Mouse (Mus musculus): Measurements from ENCODE around the gene Otud4. TPM values are rescaled to one million over a fixed set of nuclear protein-coding genes. Genes with fewer than 3 reads are reported as not detected.
A peak's percentile ranks its signal among the peaks of the same experiment; 100 is the strongest.
"Not testable (repeated sequence)": the region's sequence is repeated elsewhere in the genome, so short reads cannot be mapped to it uniquely, and the experiment has no call there.

Otud4 gene
- polyA plus RNA-seq, 1 experiment from 2014 or later: 14.3 TPM

GRCm38 (mm10) chr8:79641119-79641518 is 1.7 kb downstream of the Otud4 start:
- peaks cover 10% of the 10 kb centered on the region for H3K36me3 ChIP-seq
- peaks cover 17% of the 10 kb centered on the region for H3K4me1 ChIP-seq
- ATAC-seq (ENCODE audit: borderline replicate concordance, extremely low read depth, low FRiP score, low TSS enrichment): no peak
- WGBS: 3% methylated on average over 1 of the region's 1 CpGs
- no peaks in the 10 kb centered on the region for H3K9me3 ChIP-seq
- H3K27ac ChIP-seq: no peak overlapping the region
- peak overlapping the region; percentile 25 for H3K9ac ChIP-seq
- H3K4me3 ChIP-seq: peak overlapping the region; percentile 77
- H3K27me3 ChIP-seq: no peaks in the 10 kb centered on the region
- H3K4me2 ChIP-seq: peak overlapping the region; percentile 62

- H3K36me3 ChIP-seq: peaks cover 29% of the 10 kb centered on the region
- no peaks in the 10 kb centered on the region for H3K4me1 ChIP-seq
- WGBS: 78% methylated on average over 4 of the region's 4 CpGs
- H3K9ac ChIP-seq: no peak overlapping the region
- H3K4me3 ChIP-seq: no peak overlapping the region
- H3K4me2 ChIP-seq: no peak overlapping the region
- H3K27me3 ChIP-seq: no peaks in the 10 kb centered on the region
- H3K27ac ChIP-seq: no peak overlapping the region
- ATAC-seq (ENCODE audit: borderline replicate concordance, extremely low read depth, low FRiP score, low TSS enrichment): no peak
- no peaks in the 10 kb centered on the region for H3K9me3 ChIP-seq
Measured at GRCm38 (mm10) chr8:79649569-79649968, 10.2 kb downstream of the Otud4 start.

GRCm38 (mm10) chr8:79650158-79650814 is 10.9 kb downstream of the Otud4 start:
- WGBS: 82% methylated on average over 1 of the region's 1 CpGs
- H3K4me2 ChIP-seq: no peak overlapping the region
- H3K9ac ChIP-seq: no peak overlapping the region
- no peak overlapping the region for H3K4me3 ChIP-seq
- H3K4me1 ChIP-seq: no peaks in the 10 kb centered on the region
- ATAC-seq (ENCODE audit: borderline replicate concordance, extremely low read depth, low FRiP score, low TSS enrichment): no peak
- no peaks in the 10 kb centered on the region for H3K9me3 ChIP-seq
- peaks cover 34% of the 10 kb centered on the region for H3K36me3 ChIP-seq
- H3K27ac ChIP-seq: no peak overlapping the region
- H3K27me3 ChIP-seq: no peaks in the 10 kb centered on the region

GRCm38 (mm10) chr8:79653736-79654135 is 14.3 kb downstream of the Otud4 start:
- no peak overlapping the region for H3K9ac ChIP-seq
- WGBS: 84% methylated on average over 4 of the region's 4 CpGs
- no peaks in the 10 kb centered on the region for H3K4me1 ChIP-seq
- ATAC-seq (ENCODE audit: borderline replicate concordance, extremely low read depth, low FRiP score, low TSS enrichment): no peak
- H3K36me3 ChIP-seq: peaks cover 33% of the 10 kb centered on the region; the same call in 1 of the 2 replicates
- no peak overlapping the region for H3K4me2 ChIP-seq
- H3K9me3 ChIP-seq: no peaks in the 10 kb centered on the region
- H3K27ac ChIP-seq: no peak overlapping the region
- H3K27me3 ChIP-seq: no peaks in the 10 kb centered on the region
- H3K4me3 ChIP-seq: no peak overlapping the region

GRCm38 (mm10) chr8:79658715-79659114 is 19.3 kb downstream of the Otud4 start:
- not testable (repeated sequence) for H3K9me3 ChIP-seq; H3K27me3 ChIP-seq; ATAC-seq (ENCODE audit: borderline replicate concordance, extremely low read depth, low FRiP score, low TSS enrichment); H3K4me2 ChIP-seq; H3K27ac ChIP-seq; H3K9ac ChIP-seq; H3K4me1 ChIP-seq; H3K4me3 ChIP-seq
- H3K36me3 ChIP-seq: peaks cover 53% of the 10 kb centered on the region
- 88% methylated on average over 4 of the region's 4 CpGs for WGBS

- H3K4me1 ChIP-seq: peaks cover 10% of the 10 kb centered on the region; the same call in 1 of the 2 replicates
- H3K27me3 ChIP-seq: no peaks in the 10 kb centered on the region
- H3K27ac ChIP-seq: no peak overlapping the region
- no peak overlapping the region for H3K9ac ChIP-seq
- no peak overlapping the region for H3K4me2 ChIP-seq
- no peaks in the 10 kb centered on the region for H3K9me3 ChIP-seq
- 74% methylated on average over 4 of the region's 4 CpGs for WGBS
- ATAC-seq (ENCODE audit: borderline replicate concordance, extremely low read depth, low FRiP score, low TSS enrichment): no peak
- peaks cover 38% of the 10 kb centered on the region for H3K36me3 ChIP-seq
- no peak overlapping the region for H3K4me3 ChIP-seq
Measured at GRCm38 (mm10) chr8:79676461-79676860, 37.0 kb downstream of the Otud4 start.

GRCm38 (mm10) chr8:79679005-79679404 is 39.6 kb downstream of the Otud4 start:
- H3K9ac ChIP-seq: no peak overlapping the region
- H3K27me3 ChIP-seq: no peaks in the 10 kb centered on the region
- ATAC-seq (ENCODE audit: borderline replicate concordance, extremely low read depth, low FRiP score, low TSS enrichment): no peak
- no peaks in the 10 kb centered on the region for H3K9me3 ChIP-seq
- H3K4me3 ChIP-seq: no peak overlapping the region
- WGBS: 61% methylated on average over 5 of the region's 5 CpGs
- H3K4me2 ChIP-seq: no peak overlapping the region
- H3K4me1 ChIP-seq: peaks cover 10% of the 10 kb centered on the region; the same call in 1 of the 2 replicates
- no peak overlapping the region for H3K27ac ChIP-seq
- H3K36me3 ChIP-seq: peaks cover 36% of the 10 kb centered on the region

GRCm38 (mm10) chr8:79680083-79680482 is 40.7 kb downstream of the Otud4 start:
- Histone ChIP-seq H3K4me1 (peaks cover 10% of the 10 kb centered on the region; the same call in 1 of the 2 replicates), H3K36me3 (peaks cover 32% of the 10 kb centered on the region), H3K4me3 (peak overlapping the region; percentile 48), H3K4me2 (peak overlapping the region; percentile 76)
- ATAC-seq (ENCODE audit: borderline replicate concordance, extremely low read depth, low FRiP score, low TSS enrichment); H3K9me3 ChIP-seq; H3K9ac ChIP-seq; H3K27ac ChIP-seq; H3K27me3 ChIP-seq: not testable (repeated sequence)
- WGBS: 39% methylated on average over 10 of the region's 10 CpGs

- no peak overlapping the region for H3K27ac ChIP-seq
- H3K4me3 ChIP-seq: peak overlapping the region; percentile 48
- no peaks in the 10 kb centered on the region for H3K9me3 ChIP-seq
- ATAC-seq (ENCODE audit: borderline replicate concordance, extremely low read depth, low FRiP score, low TSS enrichment): peak; percentile 70; the same call in 1 of the 2 replicates
- H3K27me3 ChIP-seq: no peaks in the 10 kb centered on the region
- 5% methylated on average over 34 of the region's 34 CpGs for WGBS
- H3K36me3 ChIP-seq: peaks cover 31% of the 10 kb centered on the region
- H3K4me1 ChIP-seq: peaks cover 10% of the 10 kb centered on the region; the same call in 1 of the 2 replicates
- H3K4me2 ChIP-seq: peak overlapping the region; percentile 76
- peak overlapping the region; percentile 41; the same call in 1 of the 2 replicates for H3K9ac ChIP-seq
Measured at GRCm38 (mm10) chr8:79680555-79680954, 41.1 kb downstream of the Otud4 start.

GRCm38 (mm10) chr8:79680965-79681364 is 41.5 kb downstream of the Otud4 start:
- whole genome bisulfite sequencing: 29% methylated on average over 2 of the region's 2 CpGs
- H3K27me3 ChIP-seq: no peaks in the 10 kb centered on the region
- peaks cover 10% of the 10 kb centered on the region; the same call in 1 of the 2 replicates for H3K4me1 ChIP-seq
- no peak overlapping the region for H3K27ac ChIP-seq
- H3K9ac ChIP-seq: peak overlapping the region; percentile 41; the same call in 1 of the 2 replicates
- H3K4me2 ChIP-seq: peak overlapping the region; percentile 76
- H3K9me3 ChIP-seq: no peaks in the 10 kb centered on the region
- H3K36me3 ChIP-seq: peaks cover 35% of the 10 kb centered on the region
- no peak for ATAC-seq (ENCODE audit: borderline replicate concordance, extremely low read depth, low FRiP score, low TSS enrichment)
- H3K4me3 ChIP-seq: peak overlapping the region; percentile 48

- peaks cover 69% of the 10 kb centered on the region for H3K36me3 ChIP-seq
- WGBS: 92% methylated on average over 5 of the region's 5 CpGs
Measured at GRCm38 (mm10) chr8:79685927-79686326, 46.5 kb downstream of the Otud4 start.

GRCm38 (mm10) chr8:79692531-79692930 is 53.1 kb downstream of the Otud4 start:
- peaks cover 64% of the 10 kb centered on the region for H3K36me3 ChIP-seq
- whole genome bisulfite sequencing: 82% methylated on average over 2 of the region's 2 CpGs
- no peak overlapping the region for H3K4me2 ChIP-seq
- no peaks in the 10 kb centered on the region for H3K4me1 ChIP-seq
- no peak overlapping the region for H3K9ac ChIP-seq
- no peak overlapping the region for H3K4me3 ChIP-seq
- no peak for ATAC-seq (ENCODE audit: borderline replicate concordance, extremely low read depth, low FRiP score, low TSS enrichment)
- no peak overlapping the region for H3K27ac ChIP-seq
- no peaks in the 10 kb centered on the region for H3K27me3 ChIP-seq
- H3K9me3 ChIP-seq: no peaks in the 10 kb centered on the region

More at GRCm38 (mm10) chr8:79685927-79686326, 46.5 kb downstream of the Otud4 start:
- ATAC-seq (ENCODE audit: borderline replicate concordance, extremely low read depth, low FRiP score, low TSS enrichment); H3K4me2 ChIP-seq; H3K4me3 ChIP-seq; H3K27ac ChIP-seq; H3K4me1 ChIP-seq; H3K9ac ChIP-seq; H3K9me3 ChIP-seq; H3K27me3 ChIP-seq: not testable (repeated sequence)

Measured in lung, embryonic 15.5 days (tissue).